Mouse (Mus musculus) spleen, adult 12 weeks (tissue): ENCODE data around the gene Ndufv2.
A peak's percentile ranks its signal among the peaks of the same experiment; 100 is the strongest.
"Not testable (repeated sequence)": the region's sequence is repeated elsewhere in the genome, so short reads cannot be mapped to it uniquely, and the experiment has no call there.

Experiments used
- DNase-seq: peaks from one replicate; pipeline ENCODE4 v3.0.0; 2022; ENCODE audit warnings: low spot score

Gene Ndufv2

DNA sequence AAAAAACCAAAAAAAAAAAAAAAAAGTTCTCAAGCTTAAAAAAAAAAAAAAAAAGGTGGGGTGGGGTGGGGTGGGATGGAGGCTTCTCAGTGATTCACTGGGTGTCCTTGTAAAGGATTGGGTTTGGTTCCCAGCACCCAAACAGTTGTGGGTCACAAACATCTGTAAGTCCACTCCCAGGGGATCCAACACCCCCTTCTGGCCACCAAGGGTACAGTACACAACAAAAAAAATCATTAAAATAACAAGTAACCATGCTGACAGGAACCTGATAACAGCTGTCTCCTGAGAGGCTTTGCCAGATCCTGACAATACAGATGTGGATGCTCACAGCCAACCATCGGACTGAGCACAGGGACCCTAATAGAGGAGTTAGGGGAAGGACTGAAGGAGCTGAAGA is 16.9 kb downstream of the Ndufv2 start:
- no peak for DNase-seq

DNA sequence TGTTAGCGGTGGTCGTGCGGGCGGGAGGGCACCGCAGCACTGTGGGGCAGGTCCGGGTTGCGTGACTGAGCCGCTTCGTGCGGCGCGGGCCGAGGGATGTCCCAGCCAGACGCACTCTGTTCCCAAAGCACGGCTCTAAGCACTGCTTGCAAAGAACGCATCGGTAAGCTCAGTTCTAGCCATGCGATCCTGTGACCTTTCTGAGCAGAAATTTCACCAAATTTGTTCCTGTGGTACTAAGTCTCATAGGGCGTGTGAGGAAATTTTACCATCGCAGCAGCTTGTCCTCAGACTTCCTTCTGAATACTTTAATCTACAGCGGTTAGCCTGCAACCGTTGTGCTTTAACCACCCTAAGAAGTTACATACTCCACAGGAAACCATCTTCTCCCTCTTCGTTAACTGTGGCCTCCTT is 23.9 kb downstream of the Ndufv2 start:
- no peak for DNase-seq

DNA sequence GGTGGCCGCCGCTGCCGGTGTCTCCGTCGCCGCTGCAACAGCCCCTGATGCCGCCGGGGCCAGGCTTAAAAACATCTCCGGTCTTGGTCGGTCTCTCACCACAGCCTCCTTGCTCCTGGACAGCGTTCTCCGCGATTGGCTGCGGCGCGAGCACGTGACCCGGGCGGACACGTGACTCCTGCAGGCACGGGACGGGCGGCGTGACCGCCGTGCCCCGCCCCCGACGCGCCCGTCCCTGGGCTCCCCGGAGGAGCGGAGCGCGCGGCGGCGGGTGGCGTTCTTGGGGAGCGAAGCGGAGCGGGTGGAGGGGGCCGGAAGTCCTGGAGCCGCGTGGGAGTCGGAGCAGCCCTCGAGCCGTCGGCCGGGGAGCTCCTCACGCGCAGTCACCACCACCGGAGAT is 24.4 kb downstream of the Ndufv2 start, which contains the start of gene Ankrd12:
TSS of gene Ankrd12 (minus strand) at position 156 of the 400 bp plus-strand sequence.
- peak; percentile 95 for DNase-seq

DNA sequence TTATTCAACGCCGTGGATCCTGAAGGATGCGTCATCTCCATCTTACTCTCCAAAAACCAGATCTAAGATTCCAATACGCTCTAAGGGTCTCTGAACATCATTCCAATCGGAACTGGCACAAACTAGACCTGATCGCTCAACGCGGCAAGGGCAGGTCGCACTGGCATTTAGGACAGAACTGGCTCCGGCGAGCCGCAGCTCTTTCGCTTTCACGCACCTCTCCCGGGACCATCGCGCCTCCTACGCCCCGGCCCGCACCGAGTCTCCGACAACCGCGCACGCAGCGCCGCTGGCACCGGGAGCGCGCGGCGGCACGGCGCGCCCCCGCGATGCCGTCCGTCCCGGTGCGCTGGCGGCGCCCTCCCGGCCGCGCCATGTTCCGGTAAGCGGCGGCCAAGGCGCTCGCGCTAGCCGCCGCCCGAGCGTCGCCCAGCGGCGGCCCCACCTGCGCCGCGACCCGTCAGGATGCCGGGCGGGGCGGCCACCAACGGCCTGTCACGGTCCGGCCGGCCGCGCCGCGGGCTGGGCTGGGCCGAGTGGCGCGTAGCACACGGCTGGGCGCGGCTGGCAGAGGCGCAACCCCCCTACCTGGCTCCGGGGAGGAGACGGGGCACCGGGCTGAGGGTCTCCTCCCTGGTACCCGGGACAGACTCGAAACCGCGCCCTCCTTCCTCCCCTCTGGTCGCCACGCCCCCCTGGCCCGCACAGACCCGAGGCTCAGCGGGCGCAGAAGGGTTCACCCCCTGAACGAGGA is 25.0 kb downstream of the Ndufv2 start:
- DNase-seq = no peak

DNA sequence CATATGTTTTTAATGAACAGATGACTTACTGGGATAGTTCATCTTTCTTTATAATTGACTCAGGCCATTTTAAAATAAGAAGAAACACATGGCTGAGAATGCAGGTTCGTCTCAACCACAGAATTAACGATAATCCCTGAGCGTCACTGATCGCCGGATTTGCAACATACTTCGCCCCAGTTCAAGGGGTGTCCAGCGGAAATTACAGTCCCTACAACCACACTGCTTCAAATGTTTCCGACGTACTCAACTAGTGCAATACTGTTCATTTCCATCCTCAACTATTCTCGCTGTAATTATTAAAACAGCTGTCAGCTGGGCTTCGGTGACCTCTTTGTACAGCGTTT is 25.6 kb downstream of the Ndufv2 start:
- no peak for DNase-seq

DNA sequence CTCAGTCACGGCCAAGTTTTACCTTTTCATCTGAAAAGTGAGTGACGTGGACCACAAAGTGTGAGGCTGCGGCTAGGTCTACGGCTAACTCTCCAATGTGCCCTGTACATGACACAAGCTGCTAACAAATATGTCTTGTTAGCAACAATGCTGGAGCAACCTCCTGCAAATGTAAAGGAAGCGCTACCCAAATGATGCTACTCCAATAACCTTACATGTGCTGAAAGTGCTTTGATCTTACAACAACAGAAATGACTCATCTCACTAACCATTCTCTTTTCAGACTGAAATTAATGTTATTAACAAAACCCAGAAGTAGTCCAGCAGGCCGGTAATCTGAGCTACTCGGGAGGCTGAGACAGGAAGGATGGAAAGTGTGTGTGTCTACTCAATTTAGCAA is 27.4 kb downstream of the Ndufv2 start:
- no peak for DNase-seq

DNA sequence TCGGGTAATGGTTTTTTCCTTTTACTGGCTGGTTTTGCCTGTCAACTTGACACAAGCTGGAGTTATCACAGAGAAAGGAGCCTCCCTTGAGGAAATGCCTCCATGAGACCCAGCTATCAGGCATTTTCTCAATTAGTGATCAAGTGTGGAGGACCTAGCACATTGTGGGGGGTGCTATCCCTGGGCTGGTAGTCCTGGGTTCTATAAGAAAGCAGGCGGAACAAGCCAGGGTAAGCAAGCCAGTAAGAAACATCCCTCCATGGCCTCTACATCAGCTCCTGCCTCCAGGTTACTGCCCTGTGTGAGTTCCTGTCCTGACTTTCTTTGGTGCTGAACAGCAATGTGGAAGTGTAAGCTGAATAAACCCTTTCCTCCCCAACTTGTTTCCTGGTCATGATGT is 32.3 kb downstream of the Ndufv2 start:
- not testable (repeated sequence) for DNase-seq

DNA sequence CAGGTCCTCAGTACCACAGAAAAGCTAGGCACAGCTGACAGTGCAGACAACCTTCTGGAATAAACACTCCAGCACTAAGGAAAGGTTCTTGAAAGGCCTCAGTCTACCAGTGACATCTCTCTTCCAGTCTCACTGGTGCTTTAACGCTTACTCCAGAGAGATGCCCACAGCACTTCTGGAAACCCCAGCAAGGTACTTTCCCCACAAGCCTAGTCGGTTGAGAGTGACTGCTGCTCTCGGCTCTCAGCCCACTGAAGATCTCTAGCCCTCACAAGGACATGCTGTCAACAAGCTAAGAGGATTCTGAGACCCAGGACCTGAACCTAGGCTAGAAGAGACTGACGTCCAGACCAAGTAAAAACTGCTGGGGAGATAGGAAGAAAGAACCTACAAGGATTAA is 36.2 kb downstream of the Ndufv2 start:
- no peak for DNase-seq

DNA sequence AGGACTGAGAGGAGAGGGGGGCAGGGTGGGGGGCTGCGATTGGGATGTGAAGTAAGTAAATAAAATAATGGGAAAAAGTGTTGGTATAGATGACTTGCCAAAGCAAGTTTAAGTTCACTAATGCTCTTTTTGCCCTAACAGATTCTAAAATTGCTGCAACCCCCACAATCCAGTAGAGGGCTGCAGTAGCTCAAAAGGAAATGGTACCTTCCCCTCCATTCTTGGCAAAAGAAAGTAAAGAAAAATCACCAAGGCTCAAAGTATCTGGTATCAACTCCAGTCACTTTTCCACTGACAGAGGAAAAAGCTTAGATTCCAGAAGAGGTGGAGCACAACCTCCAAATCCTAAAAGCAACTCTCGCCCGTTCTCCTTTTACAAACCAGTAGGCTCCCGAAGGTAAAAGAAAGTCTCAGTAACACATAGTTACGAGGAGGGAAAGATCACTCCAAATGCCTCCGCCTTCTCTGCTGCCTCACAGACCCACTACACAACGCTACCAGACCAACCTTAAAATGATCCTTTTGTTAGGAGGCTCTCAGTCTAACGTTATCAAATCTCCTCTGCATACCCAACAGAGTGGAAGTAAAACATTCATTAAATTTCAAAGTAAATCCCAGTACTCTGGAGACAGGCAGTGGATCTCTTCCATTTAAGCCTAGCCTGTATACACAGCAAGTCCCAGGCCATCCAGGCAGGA is 40.0 kb downstream of the Ndufv2 start:
- DNase-seq = no peak

DNA sequence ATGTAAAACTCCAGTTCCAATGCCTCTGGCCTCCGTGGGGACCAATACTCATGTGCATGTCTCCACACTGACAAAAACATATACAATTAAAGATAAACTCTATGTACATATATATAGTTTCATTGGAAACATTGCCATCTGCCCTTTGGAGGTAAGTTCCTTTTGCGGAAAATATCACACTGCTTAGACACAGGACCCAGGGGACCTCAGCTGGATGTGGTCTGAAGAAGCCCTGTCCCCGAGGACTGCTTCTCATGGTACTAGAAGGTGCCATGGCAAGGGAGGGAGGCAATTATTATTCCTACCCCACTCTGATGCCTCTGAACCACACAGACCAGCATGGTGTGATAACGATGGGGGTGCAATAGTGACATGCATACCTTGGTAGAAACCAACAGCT is 43.2 kb downstream of the Ndufv2 start:
- DNase-seq = no peak

DNA sequence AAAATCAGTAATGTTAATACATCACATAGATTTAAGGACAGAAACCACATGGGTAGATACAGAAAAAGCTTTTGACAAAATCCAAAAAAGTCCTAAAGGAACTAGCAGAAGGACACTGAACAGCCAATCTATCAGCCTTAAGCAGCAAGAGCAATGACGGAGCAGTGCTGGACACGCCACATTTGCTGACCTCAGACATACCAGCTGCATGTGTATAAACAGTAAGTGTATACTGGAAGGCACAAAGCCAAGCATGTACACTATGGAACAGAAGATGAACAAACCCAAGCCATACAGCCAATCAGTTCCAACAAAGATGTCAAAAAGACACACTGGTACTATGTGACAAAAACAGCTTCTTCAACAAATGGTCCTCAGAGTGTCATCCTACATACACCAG is 44.2 kb downstream of the Ndufv2 start:
- no peak for DNase-seq

DNA sequence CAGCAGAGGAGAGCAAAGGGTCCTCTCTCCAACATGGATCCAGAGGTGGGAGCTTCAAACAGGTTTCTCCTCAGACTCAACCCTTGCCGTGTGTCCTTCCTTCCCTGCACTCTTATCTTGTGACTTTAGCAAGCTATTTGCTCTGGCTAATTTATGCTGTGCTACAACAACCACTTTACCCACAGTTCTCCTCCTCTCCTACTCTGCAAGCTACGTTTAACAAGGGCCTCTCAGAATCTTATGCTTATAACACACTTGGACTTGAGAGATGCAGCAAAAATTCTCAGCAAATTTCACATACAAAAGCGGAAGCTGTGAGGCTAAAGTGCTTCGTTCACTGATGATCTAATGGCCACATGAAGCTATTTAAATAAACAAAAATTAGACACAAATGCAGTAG is 48.0 kb downstream of the Ndufv2 start:
- DNase-seq = no peak

DNA sequence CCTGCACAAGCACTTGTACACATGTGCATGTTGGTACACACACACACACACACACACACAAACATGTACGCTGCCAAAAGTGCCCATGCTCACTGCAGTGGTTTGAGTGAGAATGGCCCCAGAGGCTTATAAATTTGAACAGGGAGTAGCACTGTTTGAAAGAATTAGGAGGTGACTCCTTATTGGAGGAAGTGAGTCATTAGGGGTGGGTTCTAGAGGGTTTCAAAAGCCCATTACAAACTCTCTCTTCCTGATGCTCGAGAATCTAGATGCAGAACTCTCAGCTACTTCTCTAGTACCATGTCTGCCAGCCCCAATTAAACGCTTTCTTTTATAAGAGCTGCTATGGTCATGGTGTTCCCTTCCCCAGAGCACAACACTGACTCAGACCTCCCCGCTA is 52.6 kb downstream of the Ndufv2 start:
- DNase-seq = no peak

DNA sequence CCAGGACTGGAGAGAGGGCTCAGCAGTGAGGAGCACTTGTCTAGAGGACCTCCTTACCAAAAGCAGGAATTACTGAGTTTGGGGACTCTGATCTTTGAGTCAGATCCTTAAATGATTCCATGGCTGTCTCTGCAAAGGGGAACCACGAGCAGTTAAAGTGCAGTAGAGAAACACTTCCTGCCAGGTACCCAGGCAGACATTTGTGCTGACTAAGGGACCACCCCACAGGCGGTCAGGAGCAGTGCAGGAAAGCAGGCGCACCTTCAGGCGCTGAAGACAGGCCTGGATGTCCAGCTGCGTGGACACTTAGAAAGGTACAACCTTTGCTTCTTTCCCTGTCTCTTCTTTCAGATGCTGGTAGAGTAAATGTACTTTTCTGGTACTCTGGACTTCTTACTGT is 53.2 kb downstream of the Ndufv2 start:
- DNase-seq = no peak

DNA sequence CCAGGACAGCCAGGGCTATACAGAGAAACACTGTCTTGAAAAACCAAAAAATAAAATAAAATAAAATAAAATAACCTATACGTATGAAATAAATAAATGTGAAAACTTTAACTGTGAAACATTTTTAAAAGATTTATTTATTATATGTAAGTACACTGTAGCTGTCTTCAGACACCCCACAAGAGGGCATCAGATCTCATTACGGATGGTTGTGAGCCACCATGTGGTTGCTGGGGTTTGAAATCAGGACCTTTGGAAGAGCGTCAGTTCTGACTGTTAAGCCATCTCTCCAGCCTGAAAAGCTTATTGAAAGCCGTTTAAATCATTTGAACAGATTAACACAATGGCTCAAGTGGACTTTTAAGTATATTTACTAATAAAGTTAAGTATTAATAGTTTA is 57.7 kb downstream of the Ndufv2 start:
- DNase-seq = not testable (repeated sequence)

DNA sequence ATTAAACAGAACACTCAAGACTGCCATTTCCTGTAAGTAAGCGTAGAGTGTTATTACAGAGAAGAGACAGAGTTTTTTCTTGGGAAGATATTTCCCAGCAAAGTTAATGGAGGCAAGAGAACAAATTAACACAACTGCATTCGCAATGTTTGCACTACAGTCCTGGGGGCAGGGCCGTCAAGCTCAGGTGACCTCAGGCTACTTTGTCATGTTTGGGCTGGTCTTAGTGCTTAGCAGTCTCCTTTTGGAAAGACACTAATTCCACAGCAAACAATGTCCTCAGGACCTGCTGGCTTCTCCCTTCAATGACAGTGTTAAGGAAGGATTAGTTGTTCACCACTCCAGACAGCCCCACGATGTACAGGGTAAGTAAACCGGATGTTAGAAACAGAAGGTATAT is 60.3 kb downstream of the Ndufv2 start:
- DNase-seq = no peak

DNA sequence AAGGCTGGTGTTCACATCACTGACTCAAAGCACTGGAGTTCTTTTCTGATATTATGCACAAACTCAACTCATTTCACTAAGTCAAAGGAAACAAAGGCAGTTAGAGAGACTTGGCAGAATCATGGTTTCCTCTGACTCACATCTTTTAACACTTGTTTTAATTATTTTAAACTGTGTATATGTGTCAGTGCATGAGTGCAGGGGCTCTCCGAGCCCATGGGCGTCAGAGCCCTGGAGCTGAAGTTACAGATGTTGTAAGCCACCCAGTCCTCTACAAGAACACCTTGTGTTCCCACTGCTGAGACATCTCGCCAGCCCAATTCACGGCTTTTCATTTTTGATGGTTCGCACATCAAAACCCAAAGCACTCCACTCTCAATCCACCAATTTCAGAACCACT is 68.1 kb downstream of the Ndufv2 start:
- DNase-seq = no peak

DNA sequence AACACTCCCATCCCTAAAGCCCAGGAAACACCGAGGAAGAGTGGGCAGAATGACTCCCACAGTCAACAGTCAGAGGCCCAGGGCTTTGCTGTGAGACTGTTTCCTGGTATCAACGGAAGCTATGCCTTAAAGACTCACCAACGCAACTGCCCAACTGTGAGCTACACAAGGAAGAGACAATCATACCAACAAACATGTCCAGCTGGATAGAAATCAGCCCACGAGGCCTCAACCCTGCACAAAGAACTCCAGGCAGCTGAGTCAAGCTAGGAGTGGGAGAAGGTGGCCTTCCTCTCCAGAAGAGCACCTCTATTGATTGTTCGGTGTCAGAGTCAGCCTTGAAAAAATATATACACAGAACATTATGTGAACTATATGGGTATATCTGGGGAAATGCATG is 69.4 kb downstream of the Ndufv2 start:
- DNase-seq = no peak
